Mouse (Mus musculus): ENCODE results near the gene Zbtb18. TPM values are rescaled to one million over a fixed set of nuclear protein-coding genes. Genes with fewer than 3 reads are reported as not detected.

Gene Zbtb18
- total and polyA plus RNA-seq, 3 experiments = 8.4 to 16.9 (median 10.0) TPM

GRCm38 (mm10) chr1:177428338-177428737 is 13.8 kb upstream of the Zbtb18 start:
- no peaks in the 10 kb centered on the region for H3K36me3 ChIP-seq (replicated peaks in 1 of 2; ENCODE audit: control insufficient read depth in 1 of 2, insufficient read depth in 1 of 2, low read length in 1 of 2)
- peak overlapping the region; percentile 88 for H3K4me2 ChIP-seq (ENCODE audit: insufficient read depth, low read depth, poor library complexity, severe bottlenecking)
- H3K27me3 ChIP-seq (replicated peaks) = peaks cover 7% of the 10 kb centered on the region
- peak; percentile 93 for TF ChIP-seq BHLHE40 (IDR thresholded peaks at IDR 0.05; ENCODE audit: low read depth, low read length)
- no peak for TF ChIP-seq USF1 (IDR thresholded peaks at IDR 0.05; ENCODE audit: low read depth, low read length)
- H3K4me3 ChIP-seq (replicated peaks in 1 of 3; ENCODE audit: low read depth in 2 of 3, low read length in 2 of 3, poor library complexity in 1 of 3) = peak overlapping the region in 2 of 3 experiments; percentile 1 to 33
- DNase-seq (ENCODE audit: extremely low read depth) = peak; percentile 59
- dilution Hi-C loops (cut with MboI; ENCODE audit: extremely low pct_ligation_motif_present, extremely low pct_unique_long_range_greater_than_20kb, low sequenced_read_pairs) = no loop called here
- H3K79me2 ChIP-seq (replicated peaks; ENCODE audit: control insufficient read depth, extremely low read depth, insufficient read depth, poor library complexity, severe bottlenecking) = no peaks in the 10 kb centered on the region
- H3K4me1 ChIP-seq (ENCODE audit: control insufficient read depth in 1 of 2, insufficient read depth in 2 of 2) = peaks cover 3 to 20% of the 10 kb centered on the region in 2 experiments
- no peaks in the 10 kb centered on the region for H3K9me3 ChIP-seq (replicated peaks; ENCODE audit: low read length)
- no peak overlapping the region for H3K27ac ChIP-seq (ENCODE audit: insufficient read depth, low read depth)
- in situ Hi-C loops (cut with MboI; ENCODE audit: low pct_ligation_motif_present, low pct_unique_long_range_greater_than_20kb, low sequenced_read_pairs) = no loop called here
- H3K9ac ChIP-seq (ENCODE audit: insufficient read depth, low read depth) = 0 out of 2 replicates have a peak overlapping the region, but pooled peaks have one; percentile 23

DNA sequence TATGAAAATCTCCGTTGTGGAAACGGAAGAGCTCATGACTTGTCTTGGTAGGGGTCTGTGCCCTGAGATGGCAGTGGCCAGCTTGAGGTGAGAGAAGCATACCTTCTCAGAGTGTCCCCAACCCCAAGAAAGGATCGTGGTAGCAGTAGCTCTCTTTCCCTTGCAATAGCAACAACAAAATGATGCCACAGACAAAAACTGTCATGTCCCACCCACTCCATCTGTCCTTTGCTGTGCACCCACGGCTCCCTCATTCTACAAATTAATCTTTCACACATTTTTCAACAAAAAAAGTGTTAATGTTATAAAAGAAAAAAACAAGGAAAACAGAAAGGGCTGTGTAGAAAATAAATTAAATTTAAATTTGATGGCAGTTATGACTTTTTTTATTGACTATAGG is 13.1 kb upstream of the Zbtb18 start:
- peak overlapping the region; percentile 88; the same call in 1 of the 2 replicates for H3K4me2 ChIP-seq (ENCODE audit: insufficient read depth, low read depth, poor library complexity, severe bottlenecking)
- no peak overlapping the region for H3K4me3 ChIP-seq (replicated peaks in 1 of 3; ENCODE audit: low read depth in 2 of 3, low read length in 2 of 3, poor library complexity in 1 of 3)
- dilution Hi-C loops (cut with MboI; ENCODE audit: extremely low pct_ligation_motif_present, extremely low pct_unique_long_range_greater_than_20kb, low sequenced_read_pairs) = no loop called here
- no peaks in the 10 kb centered on the region for H3K36me3 ChIP-seq (replicated peaks in 1 of 2; ENCODE audit: control insufficient read depth in 1 of 2, insufficient read depth in 1 of 2, low read length in 1 of 2)
- in situ Hi-C loops (cut with MboI; ENCODE audit: low pct_ligation_motif_present, low pct_unique_long_range_greater_than_20kb, low sequenced_read_pairs) = no loop called here
- no peaks in the 10 kb centered on the region for H3K79me2 ChIP-seq (replicated peaks; ENCODE audit: control insufficient read depth, extremely low read depth, insufficient read depth, poor library complexity, severe bottlenecking)
- no peak for TF ChIP-seq BHLHE40 (IDR thresholded peaks at IDR 0.05; ENCODE audit: low read depth, low read length)
- no peak for TF ChIP-seq ZKSCAN1 (IDR thresholded peaks at IDR 0.05; ENCODE audit: borderline replicate concordance, low read depth, low read length)
- TF ChIP-seq KAT2A (IDR thresholded peaks at IDR 0.05; ENCODE audit: insufficient replicate concordance, low read length) = no peak
- TF ChIP-seq POLR2AphosphoS2 (IDR thresholded peaks at IDR 0.05; ENCODE audit: low read depth, low read length) = no peak
- no peak for TF ChIP-seq USF1 (IDR thresholded peaks at IDR 0.05; ENCODE audit: low read depth, low read length)
- TF ChIP-seq MAZ (IDR thresholded peaks at IDR 0.05; ENCODE audit: low read depth, low read length) = no peak
- no peak for TF ChIP-seq RCOR1 (conservative IDR thresholded peaks at IDR 0.05; ENCODE audit: low read depth, low read length)
- no peak for TF ChIP-seq E2F4 (IDR thresholded peaks at IDR 0.05; ENCODE audit: insufficient replicate concordance, low read depth, low read length)
- no peak for TF ChIP-seq EP300 (IDR thresholded peaks at IDR 0.05; ENCODE audit: low read length)
- TF ChIP-seq ELF1 (IDR thresholded peaks at IDR 0.05; ENCODE audit: low read depth, low read length) = no peak
- TF ChIP-seq MEF2A (IDR thresholded peaks at IDR 0.05; ENCODE audit: borderline replicate concordance, low read depth, low read length) = no peak
- H3K9ac ChIP-seq (ENCODE audit: insufficient read depth, low read depth) = no peak overlapping the region
- peaks cover 3 to 20% of the 10 kb centered on the region in 2 experiments for H3K4me1 ChIP-seq (ENCODE audit: control insufficient read depth in 1 of 2, insufficient read depth in 2 of 2)
- no peak overlapping the region for H3K27ac ChIP-seq (ENCODE audit: insufficient read depth, low read depth)
- H3K27me3 ChIP-seq (replicated peaks) = peaks cover 7% of the 10 kb centered on the region
- DNase-seq (ENCODE audit: extremely low read depth) = no peak
- no peaks in the 10 kb centered on the region for H3K9me3 ChIP-seq (replicated peaks; ENCODE audit: low read length)

DNA sequence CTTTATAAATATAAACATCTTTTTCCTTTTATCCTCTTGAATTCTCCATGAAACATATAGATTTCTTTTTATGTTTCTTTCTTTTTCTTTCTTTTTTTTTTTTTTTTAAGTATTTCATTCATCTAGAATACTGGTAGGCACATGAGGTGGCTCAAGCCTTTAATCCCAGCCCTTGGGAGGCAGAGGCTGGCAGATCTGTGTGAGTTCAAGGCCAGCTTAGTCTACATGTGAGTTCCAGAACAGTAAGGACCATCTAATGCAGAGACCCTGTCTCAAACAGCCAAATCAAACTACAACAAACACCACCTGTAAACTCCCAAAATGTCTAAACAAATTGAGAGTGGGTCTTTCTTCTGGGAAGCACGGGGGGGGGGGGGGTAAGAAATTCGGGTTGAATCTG is 1.7 kb upstream of the Zbtb18 start:
- Histone ChIP-seq H3K9me3 (replicated peaks; ENCODE audit: low read length) (no peaks in the 10 kb centered on the region), H3K36me3 (replicated peaks in 1 of 2; ENCODE audit: control insufficient read depth in 1 of 2, insufficient read depth in 1 of 2, low read length in 1 of 2) (no peaks in the 10 kb centered on the region), H3K4me1 (ENCODE audit: control insufficient read depth in 1 of 2, insufficient read depth in 2 of 2) (peaks cover 0 to 18% of the 10 kb centered on the region in 2 experiments; a peak in 3 of 4 replicates), H3K79me2 (replicated peaks; ENCODE audit: control insufficient read depth, extremely low read depth, insufficient read depth, poor library complexity, severe bottlenecking) (no peaks in the 10 kb centered on the region; the same call in 1 of the 2 replicates), H3K9ac (ENCODE audit: insufficient read depth, low read depth) (no peak overlapping the region), H3K27ac (ENCODE audit: insufficient read depth, low read depth) (no peak overlapping the region), H3K27me3 (replicated peaks) (peaks cover 5% of the 10 kb centered on the region), H3K4me2 (ENCODE audit: insufficient read depth, low read depth, poor library complexity, severe bottlenecking) (peak overlapping the region; percentile 94), H3K4me3 (replicated peaks in 1 of 3; ENCODE audit: low read depth in 2 of 3, low read length in 2 of 3, poor library complexity in 1 of 3) (no peak overlapping the region)
- TF ChIP-seq IRF4 (IDR thresholded peaks at IDR 0.05; ENCODE audit: low read depth, low read length) = no peak
- no peak for TF ChIP-seq JUND (conservative IDR thresholded peaks at IDR 0.05; ENCODE audit: low read depth, low read length)
- TF ChIP-seq SMC3 (IDR thresholded peaks at IDR 0.05; ENCODE audit: low read depth, low read length) = no peak
- TF ChIP-seq USF1 (IDR thresholded peaks at IDR 0.05; ENCODE audit: low read depth, low read length) = no peak
- no peak for TF ChIP-seq JUN (IDR thresholded peaks at IDR 0.05; ENCODE audit: insufficient read depth, low read depth, low read length)
- in situ Hi-C loops (cut with MboI; ENCODE audit: low pct_ligation_motif_present, low pct_unique_long_range_greater_than_20kb, low sequenced_read_pairs) = no loop called here
- dilution Hi-C loops (cut with MboI; ENCODE audit: extremely low pct_ligation_motif_present, extremely low pct_unique_long_range_greater_than_20kb, low sequenced_read_pairs) = no loop called here
- no peak for DNase-seq (ENCODE audit: extremely low read depth)
